Mouse (Mus musculus): ENCODE data around the gene Adcy5. TPM values are rescaled to one million over a fixed set of nuclear protein-coding genes. Genes with fewer than 3 reads are reported as not detected.

Gene Adcy5
- total and polyA plus RNA-seq, 3 experiments: 47.1 to 56.2 (median 52.9) TPM

- no peak overlapping the region for H3K4me3 ChIP-seq
- WGBS: 83% methylated on average over 2 of the region's 2 CpGs
- H3K9ac ChIP-seq (ENCODE audit: low read depth, low read length): no peak overlapping the region
- DNase-seq: no peak
- H3K27me3 ChIP-seq (ENCODE audit: control insufficient read depth, insufficient read depth, low read length): no peaks in the 10 kb centered on the region
- no peaks in the 10 kb centered on the region for H3K79me2 ChIP-seq (replicated peaks; ENCODE audit: control insufficient read depth, insufficient read depth, low read length)
- intact Hi-C loops (cut with DNase I): no loop called here
- H3K4me1 ChIP-seq (ENCODE audit: control insufficient read depth, insufficient read depth, low read length): no peaks in the 10 kb centered on the region
- H3K36me3 ChIP-seq (ENCODE audit: control insufficient read depth, insufficient read depth, low read length): no peaks in the 10 kb centered on the region
- H3K27ac ChIP-seq: no peak overlapping the region
- TF ChIP-seq EP300 (IDR thresholded peaks at IDR 0.05; ENCODE audit: insufficient read depth, low read depth, low read length): no peak
- no peak for TF ChIP-seq CTCF (IDR thresholded peaks at IDR 0.05)
- TF ChIP-seq POLR2A (IDR thresholded peaks at IDR 0.05; ENCODE audit: insufficient read depth, low read depth, low read length): no peak
Observed at GRCm38 (mm10) chr16:35282456-35282855, 127.8 kb downstream of the Adcy5 start.

- no peaks in the 10 kb centered on the region for H3K36me3 ChIP-seq (ENCODE audit: control insufficient read depth, insufficient read depth, low read length)
Observed at GRCm38 (mm10) chr16:35285821-35286220, 131.1 kb downstream of the Adcy5 start.

GRCm38 (mm10) chr16:35287244-35287643, 132.6 kb downstream of the Adcy5 start:
- no peak overlapping the region for H3K4me3 ChIP-seq
- H3K9ac ChIP-seq (ENCODE audit: low read depth, low read length): no peak overlapping the region
- no peaks in the 10 kb centered on the region for H3K79me2 ChIP-seq (replicated peaks; ENCODE audit: control insufficient read depth, insufficient read depth, low read length)
- no peak overlapping the region for H3K27ac ChIP-seq
- no peaks in the 10 kb centered on the region for H3K36me3 ChIP-seq (ENCODE audit: control insufficient read depth, insufficient read depth, low read length)
- TF ChIP-seq CTCF (IDR thresholded peaks at IDR 0.05) (no peak), EP300 (IDR thresholded peaks at IDR 0.05; ENCODE audit: insufficient read depth, low read depth, low read length) (no peak), POLR2A (IDR thresholded peaks at IDR 0.05; ENCODE audit: insufficient read depth, low read depth, low read length) (no peak)
- no peaks in the 10 kb centered on the region for H3K4me1 ChIP-seq (ENCODE audit: control insufficient read depth, insufficient read depth, low read length)
- intact Hi-C loops (cut with DNase I): no loop called here
- 85% methylated on average over 5 of the region's 5 CpGs for WGBS
- H3K27me3 ChIP-seq (ENCODE audit: control insufficient read depth, insufficient read depth, low read length): no peaks in the 10 kb centered on the region
- DNase-seq: no peak

More at GRCm38 (mm10) chr16:35285821-35286220, 131.1 kb downstream of the Adcy5 start:
- no peak overlapping the region for H3K4me3 ChIP-seq
- intact Hi-C loops (cut with DNase I): no loop called here
- H3K4me1 ChIP-seq (ENCODE audit: control insufficient read depth, insufficient read depth, low read length): no peaks in the 10 kb centered on the region
- WGBS: 45% methylated on average over 9 of the region's 9 CpGs
- H3K27ac ChIP-seq: no peak overlapping the region
- TF ChIP-seq POLR2A (IDR thresholded peaks at IDR 0.05; ENCODE audit: insufficient read depth, low read depth, low read length): no peak
- no peak for TF ChIP-seq EP300 (IDR thresholded peaks at IDR 0.05; ENCODE audit: insufficient read depth, low read depth, low read length)
- TF ChIP-seq CTCF (IDR thresholded peaks at IDR 0.05): no peak
- no peaks in the 10 kb centered on the region for H3K27me3 ChIP-seq (ENCODE audit: control insufficient read depth, insufficient read depth, low read length)
- H3K9ac ChIP-seq (ENCODE audit: low read depth, low read length): no peak overlapping the region
- no peak for DNase-seq
- H3K79me2 ChIP-seq (replicated peaks; ENCODE audit: control insufficient read depth, insufficient read depth, low read length): no peaks in the 10 kb centered on the region

GRCm38 (mm10) chr16:35297786-35298185, 143.1 kb downstream of the Adcy5 start:
- intact Hi-C loops (cut with DNase I): no loop called here
- H3K9ac ChIP-seq (ENCODE audit: low read depth, low read length): no peak overlapping the region
- H3K36me3 ChIP-seq (ENCODE audit: control insufficient read depth, insufficient read depth, low read length): no peaks in the 10 kb centered on the region
- H3K27ac ChIP-seq: no peak overlapping the region
- WGBS: 31% methylated on average over 5 of the region's 5 CpGs
- H3K4me1 ChIP-seq (ENCODE audit: control insufficient read depth, insufficient read depth, low read length): peaks cover 5% of the 10 kb centered on the region; the same call in 1 of the 2 replicates
- TF ChIP-seq CTCF (IDR thresholded peaks at IDR 0.05): no peak
- no peak for TF ChIP-seq POLR2A (IDR thresholded peaks at IDR 0.05; ENCODE audit: insufficient read depth, low read depth, low read length)
- no peak for TF ChIP-seq EP300 (IDR thresholded peaks at IDR 0.05; ENCODE audit: insufficient read depth, low read depth, low read length)
- DNase-seq: peak in 1 of 2 experiments; percentile 31
- no peaks in the 10 kb centered on the region for H3K27me3 ChIP-seq (ENCODE audit: control insufficient read depth, insufficient read depth, low read length)
- H3K4me3 ChIP-seq: no peak overlapping the region
- no peaks in the 10 kb centered on the region for H3K79me2 ChIP-seq (replicated peaks; ENCODE audit: control insufficient read depth, insufficient read depth, low read length)

GRCm38 (mm10) chr16:35300156-35300555, 145.5 kb downstream of the Adcy5 start:
- intact Hi-C loops (cut with DNase I): no loop called here
- no peaks in the 10 kb centered on the region for H3K36me3 ChIP-seq (ENCODE audit: control insufficient read depth, insufficient read depth, low read length)
- no peak overlapping the region for H3K27ac ChIP-seq
- no peak overlapping the region for H3K4me3 ChIP-seq
- no peaks in the 10 kb centered on the region for H3K27me3 ChIP-seq (ENCODE audit: control insufficient read depth, insufficient read depth, low read length)
- H3K79me2 ChIP-seq (replicated peaks; ENCODE audit: control insufficient read depth, insufficient read depth, low read length): no peaks in the 10 kb centered on the region
- TF ChIP-seq POLR2A (IDR thresholded peaks at IDR 0.05; ENCODE audit: insufficient read depth, low read depth, low read length) (no peak), CTCF (IDR thresholded peaks at IDR 0.05) (no peak), EP300 (IDR thresholded peaks at IDR 0.05; ENCODE audit: insufficient read depth, low read depth, low read length) (no peak)
- no peak overlapping the region for H3K9ac ChIP-seq (ENCODE audit: low read depth, low read length)
- WGBS: 94% methylated on average over 6 of the region's 6 CpGs
- DNase-seq: no peak
- peaks cover 5% of the 10 kb centered on the region; the same call in 1 of the 2 replicates for H3K4me1 ChIP-seq (ENCODE audit: control insufficient read depth, insufficient read depth, low read length)

- TF ChIP-seq EP300 (IDR thresholded peaks at IDR 0.05; ENCODE audit: insufficient read depth, low read depth, low read length) (no peak), POLR2A (IDR thresholded peaks at IDR 0.05; ENCODE audit: insufficient read depth, low read depth, low read length) (no peak), CTCF (IDR thresholded peaks at IDR 0.05) (no peak)
- no peak overlapping the region for H3K4me3 ChIP-seq
- no peak overlapping the region for H3K27ac ChIP-seq
- intact Hi-C loops (cut with DNase I): no loop called here
- H3K9ac ChIP-seq (ENCODE audit: low read depth, low read length): no peak overlapping the region
- no peaks in the 10 kb centered on the region for H3K27me3 ChIP-seq (ENCODE audit: control insufficient read depth, insufficient read depth, low read length)
- DNase-seq: peak in 1 of 2 experiments; percentile 16
- 52% methylated on average over 7 of the region's 7 CpGs for WGBS
- no peaks in the 10 kb centered on the region for H3K79me2 ChIP-seq (replicated peaks; ENCODE audit: control insufficient read depth, insufficient read depth, low read length)
- no peaks in the 10 kb centered on the region for H3K36me3 ChIP-seq (ENCODE audit: control insufficient read depth, insufficient read depth, low read length)
- H3K4me1 ChIP-seq (ENCODE audit: control insufficient read depth, insufficient read depth, low read length): peaks cover 3% of the 10 kb centered on the region; the same call in 1 of the 2 replicates
Observed at GRCm38 (mm10) chr16:35302441-35303280, 148.0 kb downstream of the Adcy5 start.
